Mouse (Mus musculus): Measurements from ENCODE around the gene Hmcn2.
A peak's percentile ranks its signal among the peaks of the same experiment; 100 is the strongest.

The Hmcn2 gene

GRCm38 (mm10) chr2:31490556-31490955, 176.3 kb downstream of the Hmcn2 start:
- no peak for DNase-seq

GRCm38 (mm10) chr2:31492308-31492707, 178.1 kb downstream of the Hmcn2 start:
- DNase-seq = no peak

GRCm38 (mm10) chr2:31493243-31493642, 179.0 kb downstream of the Hmcn2 start:
- DNase-seq = no peak

GRCm38 (mm10) chr2:31494315-31494714, 180.1 kb downstream of the Hmcn2 start:
- DNase-seq = peak; percentile 16

GRCm38 (mm10) chr2:31495046-31495476, 180.8 kb downstream of the Hmcn2 start:
- no peak for DNase-seq

GRCm38 (mm10) chr2:31496141-31496540, 181.9 kb downstream of the Hmcn2 start:
- no peak for DNase-seq

- no peak for DNase-seq
These were observed 182.9 kb downstream of the Hmcn2 start for GRCm38 (mm10) chr2:31497113-31497512.

- no peak for DNase-seq
These were observed 183.4 kb downstream of the Hmcn2 start for GRCm38 (mm10) chr2:31497635-31498034.

- DNase-seq = peak; percentile 27
These were observed 185.4 kb downstream of the Hmcn2 start for GRCm38 (mm10) chr2:31499327-31500291.

GRCm38 (mm10) chr2:31500292-31501204, 186.3 kb downstream of the Hmcn2 start:
- DNase-seq = no peak

- DNase-seq = peak; percentile 42
These were observed 187.4 kb downstream of the Hmcn2 start for GRCm38 (mm10) chr2:31501448-31502130.

GRCm38 (mm10) chr2:31502616-31503522, 188.7 kb downstream of the Hmcn2 start:
- no peak for DNase-seq

GRCm38 (mm10) chr2:31505472-31505871, 191.3 kb downstream of the Hmcn2 start:
- DNase-seq = no peak

GRCm38 (mm10) chr2:31508851-31509250, 194.6 kb downstream of the Hmcn2 start:
- no peak for DNase-seq

Measured in kidney, postnatal 14 days (tissue).